Mouse (Mus musculus) liver, adult 2 months (tissue): ENCODE data around the gene Arhgap10.

Experiments used
- CTCF ChIP-seq: fragments of 200-500 bp; IDR thresholded peaks from 2 replicates; pipeline ENCODE4 v1.5.1; 2011; ENCODE audit warnings: low read depth, low read length, control low read depth
- POLR2A ChIP-seq: fragments of 200-500 bp; IDR thresholded peaks from 2 replicates; pipeline ENCODE4 v1.6.1; 2011; ENCODE audit warnings: low read length, control low read depth; ENCODE audit not compliant: insufficient read depth; ENCODE audit errors: extremely low read depth

- no peak for TF ChIP-seq CTCF
- TF ChIP-seq POLR2A: no peak
Observed at GRCm38 (mm10) chr8:77254466-77254865, 263.3 kb downstream of the Arhgap10 start.
